Mouse (Mus musculus) liver, adult 2 months (tissue): Measurements from ENCODE around the gene Sh3d19.

Source experiments
- CTCF ChIP-seq: fragments of 200-500 bp; IDR thresholded peaks from 2 replicates; pipeline ENCODE4 v1.5.1; 2011; ENCODE audit warnings: low read depth, low read length, control low read depth
- POLR2A ChIP-seq: fragments of 200-500 bp; IDR thresholded peaks from 2 replicates; pipeline ENCODE4 v1.6.1; 2011; ENCODE audit warnings: low read length, control low read depth; ENCODE audit not compliant: insufficient read depth; ENCODE audit errors: extremely low read depth

- TF ChIP-seq CTCF: no peak
- TF ChIP-seq POLR2A: no peak
Observed at GRCm38 (mm10) chr3:86119237-86119932, 148.5 kb downstream of the Sh3d19 start.
